Mouse (Mus musculus) kidney, postnatal 0 days (tissue): Measurements from ENCODE around the gene Dlgap4. TPM values are rescaled to one million over a fixed set of nuclear protein-coding genes. Genes with fewer than 3 reads are reported as not detected.
A peak's percentile ranks its signal among the peaks of the same experiment; 100 is the strongest.

Experiments
- ATAC-seq: fragments of 200-750 bp; cut with Nextera tagmentation; replicated peaks from 2 replicates; pipeline ENCODE4 v1.8.0; 2017; ENCODE audit warnings: low read depth, moderate number of reproducible peaks, moderate TSS enrichment, moderate library complexity; ENCODE audit not compliant: low FRiP score
- DNase-seq: peaks from one replicate; pipeline ENCODE4 v3.0.0-alpha.2; 2016; ENCODE audit warnings: low spot score
- H3K27ac ChIP-seq: fragments of 300-500 bp; sonication (generic); 2 replicates; pipeline ENCODE4 v1.5.1; 2014; ENCODE audit warnings: mild to moderate bottlenecking
- H3K27me3 ChIP-seq: fragments of 300-500 bp; sonication (generic); 2 replicates; pipeline ENCODE4 v1.6.1; 2014; ENCODE audit warnings: low read length, mixed read lengths; ENCODE audit not compliant: insufficient read depth
- H3K36me3 ChIP-seq: fragments of 300-500 bp; sonication (generic); 2 replicates; pipeline ENCODE4 v1.6.1; 2014; ENCODE audit warnings: low read length, mixed read lengths; ENCODE audit not compliant: insufficient read depth
- H3K4me1 ChIP-seq: fragments of 300-500 bp; sonication (generic); replicated peaks from 2 replicates; pipeline ENCODE4 v1.6.1; 2014; ENCODE audit warnings: antibody characterized with exemption, low read length, mixed read lengths; ENCODE audit not compliant: insufficient read depth
- H3K4me2 ChIP-seq: fragments of 300-500 bp; sonication (generic); 2 replicates; pipeline ENCODE4 v1.6.1; 2014; ENCODE audit warnings: mild to moderate bottlenecking, low read length, moderate library complexity, mixed read lengths
- H3K4me3 ChIP-seq: fragments of 300-500 bp; sonication (generic); replicated peaks from 2 replicates; pipeline ENCODE4 v1.5.1; 2014; ENCODE audit warnings: low read depth, low read length
- H3K9ac ChIP-seq: fragments of 300-500 bp; sonication (generic); 2 replicates; pipeline ENCODE4 v1.6.1; 2014; ENCODE audit warnings: low read depth, low read length
- H3K9me3 ChIP-seq: fragments of 300-500 bp; sonication (generic); replicated peaks from 2 replicates; pipeline ENCODE4 v1.6.1; 2016; ENCODE audit warnings: low read length, inconsistent platforms, mixed read lengths
- CTCF ChIP-seq: IDR thresholded peaks from 2 replicates; pipeline ENCODE4 v1.5.1; 2016; ENCODE audit warnings: antibody characterized with exemption, low read depth, mild to moderate bottlenecking, moderate library complexity
- WGBS: fragments of 180-500 bp; shearing (Covaris S2); extraction: QIAGEN DNeasy Blood & Tissue Kit; methylation state at CpG from one replicate; pipeline ENCODE4 v1.1.7; 2014; 5-methylcytosine and 5-hydroxymethylcytosine counted together
- polyA plus RNA-seq: library from polyadenylated mRNA; unstranded; fragments of >200 nt; fragmentation: Nextera tagmentation; extraction: Ambion mirVana; gene quantifications from 2 replicates; pipeline ENCODE4 v1.2.1, GENCODE M21; 2015

Gene Dlgap4
- polyA plus RNA-seq, 1 experiment from 2014 or later = 61.1 TPM

GRCm38 (mm10) chr2:156614661-156615654 lies 1.5 kb downstream of the Dlgap4 start:
- Histone ChIP-seq H3K9me3 (no peaks in the 10 kb centered on the region), H3K4me1 (no peaks in the 10 kb centered on the region; the same call in 1 of the 2 replicates), H3K27ac (no peak overlapping the region), H3K27me3 (peaks cover 50% of the 10 kb centered on the region), H3K4me3 (peak overlapping the region; percentile 59; the same call in 1 of the 2 replicates), H3K9ac (no peak overlapping the region), H3K4me2 (no peak overlapping the region), H3K36me3 (no peaks in the 10 kb centered on the region)
- ATAC-seq = peak; percentile 20; the same call in 1 of the 2 replicates
- WGBS = 6% methylated on average over 31 of the region's 31 CpGs
- DNase-seq = no peak
- TF ChIP-seq CTCF = no peak

DNA sequence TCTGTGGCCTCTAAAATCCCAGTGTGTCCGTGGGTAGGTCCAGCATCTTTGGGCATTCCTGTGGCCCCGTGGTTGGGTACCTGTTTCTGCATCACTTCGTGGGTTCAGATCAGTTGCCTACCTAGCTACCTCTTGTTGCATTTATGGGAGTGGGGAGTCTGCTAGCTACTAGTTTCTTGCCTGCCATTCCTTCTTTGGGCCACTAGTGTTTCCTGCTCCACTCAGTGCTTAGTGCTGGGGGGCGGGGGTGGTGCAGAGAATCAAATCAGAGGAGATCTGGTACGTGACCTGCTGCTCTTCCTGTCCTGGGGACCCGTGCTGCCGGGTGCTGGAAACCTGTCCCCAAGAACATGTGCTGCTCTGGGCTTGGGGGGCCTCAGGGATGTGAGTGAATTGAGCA lies 3.0 kb downstream of the Dlgap4 start:
- 62% methylated on average over 7 of the region's 7 CpGs for WGBS
- ATAC-seq (no peak), DNase-seq (no peak)
- Histone ChIP-seq H3K9me3 (no peaks in the 10 kb centered on the region), H3K36me3 (no peaks in the 10 kb centered on the region), H3K4me3 (no peak overlapping the region), H3K27me3 (peaks cover 45% of the 10 kb centered on the region), H3K9ac (no peak overlapping the region), H3K4me2 (no peak overlapping the region), H3K4me1 (no peaks in the 10 kb centered on the region; the same call in 1 of the 2 replicates), H3K27ac (no peak overlapping the region)
- TF ChIP-seq CTCF = no peak

GRCm38 (mm10) chr2:156617536-156617935 lies 4.0 kb downstream of the Dlgap4 start:
- Histone ChIP-seq H3K27me3 (peaks cover 45% of the 10 kb centered on the region), H3K27ac (no peak overlapping the region), H3K9me3 (no peaks in the 10 kb centered on the region), H3K36me3 (no peaks in the 10 kb centered on the region), H3K9ac (no peak overlapping the region), H3K4me3 (no peak overlapping the region), H3K4me2 (no peak overlapping the region), H3K4me1 (no peaks in the 10 kb centered on the region; the same call in 1 of the 2 replicates)
- ATAC-seq (no peak), DNase-seq (no peak)
- TF ChIP-seq CTCF = no peak
- 49% methylated on average over 11 of the region's 11 CpGs for WGBS

DNA sequence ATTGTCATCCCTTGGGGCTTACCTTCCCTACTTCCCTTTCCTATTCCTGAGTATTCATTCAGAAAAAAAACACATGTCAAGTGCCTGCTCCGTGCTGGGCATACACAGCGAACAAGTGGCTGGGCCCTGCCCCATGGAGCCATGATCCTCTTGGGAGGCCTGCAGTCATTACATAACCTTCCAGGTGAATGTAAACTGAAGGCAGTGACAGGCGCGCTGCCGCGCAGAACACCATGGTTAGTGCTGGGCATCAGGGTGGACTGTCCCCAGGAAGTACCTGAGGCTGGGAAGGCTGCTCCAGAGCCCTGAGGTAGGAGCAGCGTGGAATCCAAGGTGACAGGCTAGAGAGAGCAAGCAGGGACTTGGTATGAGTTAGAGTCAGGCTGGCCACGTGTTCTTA lies 7.4 kb downstream of the Dlgap4 start:
- no peak for TF ChIP-seq CTCF
- Histone ChIP-seq H3K36me3 (no peaks in the 10 kb centered on the region), H3K27me3 (peaks cover 17% of the 10 kb centered on the region), H3K4me2 (no peak overlapping the region), H3K4me3 (no peak overlapping the region), H3K27ac (no peak overlapping the region), H3K9me3 (no peaks in the 10 kb centered on the region), H3K4me1 (no peaks in the 10 kb centered on the region), H3K9ac (no peak overlapping the region)
- 79% methylated on average over 8 of the region's 8 CpGs for WGBS
- DNase-seq (no peak), ATAC-seq (no peak)

DNA sequence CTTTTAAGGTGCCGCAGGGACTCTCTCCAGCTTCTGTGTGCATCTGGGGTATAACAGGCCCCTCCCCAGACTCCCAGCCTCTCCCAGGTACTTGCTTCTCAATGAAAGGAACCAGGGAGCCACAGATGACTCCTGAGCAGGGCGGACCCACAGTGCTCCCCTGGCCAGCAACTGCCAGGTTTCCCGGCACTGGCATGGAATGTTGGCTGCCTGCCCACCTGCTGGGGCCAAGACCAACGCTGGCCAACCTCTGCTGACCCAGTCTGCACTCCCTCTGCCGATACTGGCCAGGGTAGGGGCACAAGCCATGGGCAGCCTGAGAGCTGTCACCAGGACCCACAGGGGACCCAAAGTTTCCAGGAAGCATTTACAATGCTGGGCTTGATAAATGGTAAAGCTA lies 7.9 kb downstream of the Dlgap4 start:
- H3K4me1 ChIP-seq = no peaks in the 10 kb centered on the region
- no peak for TF ChIP-seq CTCF
- peaks cover 11% of the 10 kb centered on the region for H3K27me3 ChIP-seq
- H3K36me3 ChIP-seq = no peaks in the 10 kb centered on the region
- no peak overlapping the region for H3K9ac ChIP-seq
- no peak overlapping the region for H3K4me2 ChIP-seq
- H3K9me3 ChIP-seq = no peaks in the 10 kb centered on the region
- ATAC-seq = no peak
- H3K27ac ChIP-seq = no peak overlapping the region
- 60% methylated on average over 5 of the region's 5 CpGs for WGBS
- DNase-seq = no peak
- H3K4me3 ChIP-seq = no peak overlapping the region

DNA sequence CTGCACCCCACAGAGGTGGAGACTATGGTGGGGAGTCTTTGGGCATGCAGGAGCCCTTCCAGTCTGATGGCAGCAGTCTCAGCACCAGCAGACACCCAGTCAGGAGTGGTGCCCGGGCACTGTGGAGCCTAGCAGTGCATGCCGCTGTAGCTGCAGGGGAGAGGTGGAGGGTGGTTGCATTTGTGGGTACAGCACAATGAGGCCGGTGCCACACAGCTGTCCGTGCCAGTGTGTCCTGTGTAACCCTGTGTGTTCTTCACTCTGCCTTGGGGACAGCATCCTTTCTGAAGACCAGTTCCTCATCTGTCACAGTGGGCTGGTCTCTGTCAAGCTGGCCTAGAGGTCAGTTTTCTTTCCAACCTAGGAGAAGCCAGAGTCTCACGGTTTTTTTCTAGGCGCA lies 8.7 kb downstream of the Dlgap4 start:
- TF ChIP-seq CTCF = no peak
- H3K27me3 ChIP-seq = peaks cover 3% of the 10 kb centered on the region; the same call in 1 of the 2 replicates
- ATAC-seq = no peak
- H3K9me3 ChIP-seq = no peaks in the 10 kb centered on the region
- H3K4me2 ChIP-seq = no peak overlapping the region
- DNase-seq = no peak
- no peak overlapping the region for H3K9ac ChIP-seq
- H3K27ac ChIP-seq = no peak overlapping the region
- no peaks in the 10 kb centered on the region for H3K4me1 ChIP-seq
- no peaks in the 10 kb centered on the region for H3K36me3 ChIP-seq
- WGBS = 83% methylated on average over 6 of the region's 6 CpGs
- no peak overlapping the region for H3K4me3 ChIP-seq
